Mouse (Mus musculus) MEL (cell line): Measurements from ENCODE around the gene Ccnk. TPM values are rescaled to one million over a fixed set of nuclear protein-coding genes. Genes with fewer than 3 reads are reported as not detected.

Source experiments
- DNase-seq: peaks from one replicate; pipeline ENCODE4 v3.0.0; 2011; ENCODE audit warnings: low read depth, low spot score
- H3K27ac ChIP-seq: 2 replicates; pipeline ENCODE4 v1.5.1; 2012; ENCODE audit warnings: low read depth, mild to moderate bottlenecking, control low read depth, low read length, moderate library complexity; ENCODE audit not compliant: control insufficient read depth
- H3K27me3 ChIP-seq, 2 experiments: fragments of 150-350 bp in 1 of 2; sonication (generic) in 1 of 2; 2 replicates each; pipeline ENCODE4 v1.6.1; 2012; ENCODE audit warnings: low read length in 2 of 2, mild to moderate bottlenecking in 2 of 2, improper control_type of control experiment in 1 of 2, moderate library complexity in 1 of 2; ENCODE audit not compliant: insufficient read depth in 2 of 2, control insufficient read depth in 1 of 2
- H3K36me3 ChIP-seq, 2 experiments: 2 replicates each; pipeline ENCODE4 v1.6.1; 2012 to 2014; ENCODE audit warnings: low read length in 2 of 2, improper control_type of control experiment in 1 of 2, inconsistent platforms in 1 of 2, mild to moderate bottlenecking in 1 of 2; ENCODE audit not compliant: insufficient read depth in 2 of 2, control insufficient read depth in 1 of 2
- H3K4me1 ChIP-seq, 2 experiments: fragments of 150-350 bp in 1 of 2; sonication (generic) in 1 of 2; 2 replicates each; pipeline ENCODE4 v1.6.1; 2012; ENCODE audit warnings: low read length in 2 of 2, improper control_type of control experiment in 1 of 2, mild to moderate bottlenecking in 1 of 2; ENCODE audit not compliant: insufficient read depth in 2 of 2, control insufficient read depth in 1 of 2
- H3K4me3 ChIP-seq, 2 experiments: fragments of 150-350 bp in 1 of 2; sonication (generic) in 1 of 2; 2 replicates each; pipeline ENCODE4 v1.5.1; 2012; ENCODE audit warnings: low read depth in 2 of 2, low read length in 2 of 2, mild to moderate bottlenecking in 2 of 2, moderate library complexity in 2 of 2, control low read depth in 1 of 2, improper control_type of control experiment in 1 of 2; ENCODE audit not compliant: control insufficient read depth in 1 of 2, insufficient read depth in 1 of 2
- H3K79me2 ChIP-seq: 2 replicates; pipeline ENCODE4 v1.6.1; 2012; ENCODE audit warnings: mild to moderate bottlenecking, low read length, moderate library complexity; ENCODE audit not compliant: control insufficient read depth, poor library complexity, insufficient read depth
- H3K9ac ChIP-seq: 2 replicates; pipeline ENCODE4 v1.6.1; 2012; ENCODE audit warnings: low read depth, mild to moderate bottlenecking, control low read depth, low read length, moderate library complexity; ENCODE audit not compliant: control insufficient read depth, poor library complexity, severe bottlenecking
- H3K9me3 ChIP-seq: fragments of 150-350 bp; sonication (generic); replicated peaks from 2 replicates; pipeline ENCODE4 v1.6.1; 2012; ENCODE audit warnings: mild to moderate bottlenecking, low read length, improper control_type of control experiment, moderate library complexity; ENCODE audit not compliant: insufficient read depth
- BHLHE40 ChIP-seq: IDR thresholded peaks from 2 replicates; pipeline ENCODE4 v1.6.1; 2012; ENCODE audit warnings: low read depth, mild to moderate bottlenecking, inconsistent platforms, low read length, improper control_type of control experiment, borderline replicate concordance
- CHD1 ChIP-seq: IDR thresholded peaks from 2 replicates; pipeline ENCODE4 v1.6.1; 2012; ENCODE audit warnings: low read depth, mild to moderate bottlenecking, inconsistent platforms, low read length, improper control_type of control experiment
- CHD2 ChIP-seq: IDR thresholded peaks from 2 replicates; pipeline ENCODE4 v1.6.1; 2011; ENCODE audit warnings: low read length, improper control_type of control experiment
- CTCF ChIP-seq, 3 experiments: IDR thresholded peaks in 2 of 3; conservative IDR thresholded peaks in 1 of 3; 2 replicates each; pipeline ENCODE4 v1.5.1; 2011 to 2012; ENCODE audit warnings: low read length in 3 of 3, low read depth in 2 of 3, mild to moderate bottlenecking in 2 of 3, improper control_type of control experiment in 1 of 3, inconsistent platforms in 1 of 3, mixed read lengths in 1 of 3, moderate library complexity in 1 of 3; ENCODE audit not compliant: control insufficient read depth in 1 of 3, insufficient read depth in 1 of 3, poor library complexity in 1 of 3, severe bottlenecking in 1 of 3
- ELF1 ChIP-seq: IDR thresholded peaks from 2 replicates; pipeline ENCODE4 v1.6.1; 2014; ENCODE audit warnings: low read depth, mild to moderate bottlenecking, inconsistent platforms, low read length, improper control_type of control experiment, moderate library complexity
- GABPA ChIP-seq: IDR thresholded peaks from 2 replicates; pipeline ENCODE4 v1.6.1; 2012; ENCODE audit warnings: low read depth, mild to moderate bottlenecking, inconsistent platforms, low read length, improper control_type of control experiment, moderate library complexity
- GATA1 ChIP-seq: IDR thresholded peaks from 2 replicates; pipeline ENCODE4 v1.6.1; 2011; ENCODE audit warnings: low read depth, low read length, improper control_type of control experiment
- HCFC1 ChIP-seq: IDR thresholded peaks from 2 replicates; pipeline ENCODE4 v1.6.1; 2012; ENCODE audit warnings: low read depth, mild to moderate bottlenecking, inconsistent platforms, low read length, improper control_type of control experiment, moderate library complexity
- MAFK ChIP-seq: IDR thresholded peaks from 2 replicates; pipeline ENCODE4 v1.6.1; 2011; ENCODE audit warnings: low read depth, mild to moderate bottlenecking, low read length, improper control_type of control experiment, borderline replicate concordance
- MAX ChIP-seq: IDR thresholded peaks from 2 replicates; pipeline ENCODE4 v1.6.1; 2011; ENCODE audit warnings: low read length, improper control_type of control experiment
- MAZ ChIP-seq: IDR thresholded peaks from 2 replicates; pipeline ENCODE4 v1.6.1; 2012; ENCODE audit warnings: low read depth, mild to moderate bottlenecking, inconsistent platforms, low read length, improper control_type of control experiment
- MXI1 ChIP-seq: IDR thresholded peaks from 2 replicates; pipeline ENCODE4 v1.6.1; 2011; ENCODE audit warnings: mild to moderate bottlenecking, low read depth, low read length, improper control_type of control experiment
- MYC ChIP-seq: IDR thresholded peaks from 2 replicates; pipeline ENCODE4 v1.6.1; 2011; ENCODE audit warnings: low read depth, mild to moderate bottlenecking, low read length, improper control_type of control experiment, moderate library complexity
- NELFE ChIP-seq: IDR thresholded peaks from 2 replicates; pipeline ENCODE4 v1.6.1; 2011; ENCODE audit warnings: low read depth, low read length, improper control_type of control experiment
- POLR2A ChIP-seq, 2 experiments: IDR thresholded peaks; 2 replicates each; pipeline ENCODE4 v1.6.1; 2011 to 2012; ENCODE audit warnings: low read length in 2 of 2, mild to moderate bottlenecking in 2 of 2, control low read depth in 1 of 2, improper control_type of control experiment in 1 of 2, low read depth in 1 of 2, moderate library complexity in 1 of 2; ENCODE audit not compliant: control insufficient read depth in 1 of 2, insufficient read depth in 1 of 2, poor library complexity in 1 of 2
- POLR2AphosphoS2 ChIP-seq: IDR thresholded peaks from 2 replicates; pipeline ENCODE4 v1.6.1; 2011; ENCODE audit warnings: low read length, improper control_type of control experiment
- POLR2AphosphoS5 ChIP-seq: IDR thresholded peaks from 2 replicates; pipeline ENCODE4 v1.6.1; 2012; ENCODE audit warnings: low read depth, borderline replicate concordance, mild to moderate bottlenecking, inconsistent platforms, low read length, moderate library complexity, mixed read lengths
- RAD21 ChIP-seq: IDR thresholded peaks from 2 replicates; pipeline ENCODE4 v1.6.1; 2011; ENCODE audit warnings: mild to moderate bottlenecking, low read depth, low read length, improper control_type of control experiment
- RCOR1 ChIP-seq: IDR thresholded peaks from 2 replicates; pipeline ENCODE4 v1.6.1; 2012; ENCODE audit warnings: low read depth, mild to moderate bottlenecking, inconsistent platforms, low read length, improper control_type of control experiment
- SIN3A ChIP-seq: IDR thresholded peaks from 2 replicates; pipeline ENCODE4 v1.6.1; 2012; ENCODE audit warnings: low read length, improper control_type of control experiment, inconsistent platforms
- TAL1 ChIP-seq: IDR thresholded peaks from 2 replicates; pipeline ENCODE4 v1.6.1; 2012; ENCODE audit warnings: mild to moderate bottlenecking, inconsistent platforms, low read length, moderate library complexity, mixed read lengths
- TBP ChIP-seq: IDR thresholded peaks from 2 replicates; pipeline ENCODE4 v1.8.0; 2011; ENCODE audit warnings: low read depth, low read length, improper control_type of control experiment
- UBTF ChIP-seq: IDR thresholded peaks from 2 replicates; pipeline ENCODE4 v1.6.1; 2012; ENCODE audit warnings: low read depth, mild to moderate bottlenecking, inconsistent platforms, low read length, improper control_type of control experiment, moderate library complexity, borderline replicate concordance; ENCODE audit not compliant: insufficient read depth
- USF1 ChIP-seq: IDR thresholded peaks from 2 replicates; pipeline ENCODE4 v1.6.1; 2014; ENCODE audit warnings: low read depth, mild to moderate bottlenecking, inconsistent platforms, low read length, improper control_type of control experiment, moderate library complexity
- USF2 ChIP-seq, 2 experiments: IDR thresholded peaks; 2 replicates each; pipeline ENCODE4 v1.6.1; 2011 to 2012; ENCODE audit warnings: improper control_type of control experiment in 2 of 2, low read length in 2 of 2, borderline replicate concordance in 1 of 2, inconsistent platforms in 1 of 2, low read depth in 1 of 2, mild to moderate bottlenecking in 1 of 2; ENCODE audit not compliant: insufficient read depth in 1 of 2
- ZKSCAN1 ChIP-seq: IDR thresholded peaks from 2 replicates; pipeline ENCODE4 v1.6.1; 2012; ENCODE audit warnings: low read depth, mild to moderate bottlenecking, inconsistent platforms, low read length, improper control_type of control experiment, moderate library complexity
- polyA plus RNA-seq, 2 experiments: library from polyadenylated mRNA; stranded (reverse) in 1 of 2; unstranded in 1 of 2; fragments of >175 nt in 1 of 2; fragments of >200 nt in 1 of 2; gene quantifications; 2 replicates each; pipeline versions ENCODE4 v1.2.1 to v1.2.4; 2012; ENCODE audit warnings: low replicate concordance in 2 of 2, low read depth in 1 of 2; ENCODE audit not compliant: insufficient read length in 2 of 2, insufficient read depth in 1 of 2, missing spikeins in 1 of 2
- total RNA-seq: library from RNA; depleted of rRNA; stranded (reverse); fragments of 300-350 nt; gene quantifications from 2 replicates; pipeline ENCODE4 v1.2.3, GENCODE M21; 2012

Ccnk gene
- total and polyA plus RNA-seq, 3 experiments, result 7.6 to 69.6 (median 62.8) TPM

DNA sequence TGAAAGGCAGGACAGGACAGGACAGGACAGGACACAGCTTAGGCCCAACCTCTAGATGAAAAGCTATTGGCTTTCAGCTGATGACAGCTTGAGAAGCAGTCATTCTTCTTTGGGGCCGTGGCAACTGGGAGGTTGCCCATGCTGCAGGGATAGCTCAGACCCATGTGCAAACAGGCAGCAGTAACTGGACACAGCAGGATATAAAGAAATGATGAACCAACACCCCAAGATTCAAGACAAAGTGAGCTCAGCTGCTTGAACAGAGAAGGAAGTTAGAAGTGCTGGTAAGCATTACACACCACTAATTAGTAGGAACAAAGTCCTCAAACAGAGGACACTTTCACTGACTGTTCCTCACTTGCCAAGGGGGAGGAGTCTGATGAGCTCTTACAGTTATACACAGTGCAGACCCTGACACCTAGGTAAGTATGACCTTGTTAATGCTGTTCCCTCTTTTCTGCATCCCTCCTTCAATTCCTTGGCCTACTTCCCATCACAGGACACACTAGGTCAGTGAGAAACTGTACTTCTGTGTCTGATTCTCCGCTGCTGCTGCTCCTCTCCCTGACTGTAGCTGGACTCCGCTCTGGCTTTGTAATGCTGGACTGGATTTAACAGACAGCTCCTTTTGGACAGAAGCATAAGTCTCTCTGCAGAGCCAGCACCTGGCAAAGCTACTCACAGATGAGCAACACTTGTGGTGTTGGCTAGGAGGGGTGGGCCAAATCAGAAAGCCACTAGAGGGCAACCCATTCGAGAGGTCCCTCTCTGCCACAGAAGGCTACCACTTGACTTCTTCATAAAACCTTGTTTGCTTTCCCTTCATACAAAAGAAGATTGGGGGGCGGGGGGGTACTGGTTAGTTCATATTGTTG lies 35.5 kb upstream of the Ccnk start:
- Histone ChIP-seq H3K27ac (no peak overlapping the region), H3K36me3 (peaks cover 0 to 3% of the 10 kb centered on the region in 2 experiments; a peak in 3 of 4 replicates)
- TF ChIP-seq USF1, result no peak
- TF ChIP-seq MYC, result no peak
- no peak for TF ChIP-seq HCFC1
- TF ChIP-seq RAD21, result no peak
- TF ChIP-seq GABPA, result no peak
- no peak for TF ChIP-seq USF2 (IDR thresholded peaks at IDR 0.05; ENCODE audit: borderline replicate concordance in 1 of 2, insufficient read depth in 1 of 2, low read depth in 1 of 2, low read length in 2 of 2)
- no peak for TF ChIP-seq POLR2AphosphoS2
- no peak for TF ChIP-seq CHD2
- TF ChIP-seq MAX, result no peak
- TF ChIP-seq TBP, result no peak
- no peak for TF ChIP-seq POLR2AphosphoS5
- no peak for TF ChIP-seq BHLHE40
- TF ChIP-seq NELFE, result no peak
- TF ChIP-seq MXI1, result no peak
- TF ChIP-seq CHD1, result no peak
- no peak for TF ChIP-seq ELF1
- no peak for TF ChIP-seq SIN3A
- no peak for TF ChIP-seq UBTF
- TF ChIP-seq GATA1, result no peak
- no peak for TF ChIP-seq MAZ
- TF ChIP-seq, all 39 proteins: peak for 0

DNA sequence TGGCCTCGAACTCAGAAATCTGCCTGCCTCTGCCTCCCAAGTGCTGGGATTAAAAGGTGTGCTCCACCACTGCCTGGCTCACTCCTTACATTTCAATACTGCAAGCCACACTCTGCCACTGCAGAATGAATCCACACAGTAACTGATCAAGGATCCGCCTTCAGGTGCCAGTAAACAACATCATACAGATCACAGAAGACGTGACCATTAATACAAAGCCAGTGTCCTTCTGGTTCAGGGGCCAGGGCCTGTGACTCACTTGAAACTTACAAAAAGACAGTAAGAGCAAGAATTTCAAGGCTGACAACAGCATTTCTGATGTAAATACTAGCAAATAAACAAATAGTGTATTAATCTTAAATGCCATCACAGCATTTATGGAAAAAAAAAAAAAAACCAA lies 34.2 kb upstream of the Ccnk start:
- no peak overlapping the region for H3K9ac ChIP-seq
- no peak overlapping the region for H3K27ac ChIP-seq
- TF ChIP-seq TAL1 (no peak), ZKSCAN1 (no peak), CTCF (IDR thresholded peaks at IDR 0.05 in 2 of 3, conservative IDR thresholded peaks at IDR 0.05 in 1 of 3; ENCODE audit: control insufficient read depth in 1 of 3, insufficient read depth in 1 of 3, low read depth in 2 of 3, low read length in 3 of 3, poor library complexity in 1 of 3, severe bottlenecking in 1 of 3) (no peak), GATA1 (no peak), POLR2A (IDR thresholded peaks at IDR 0.05; ENCODE audit: control insufficient read depth in 1 of 2, insufficient read depth in 1 of 2, low read depth in 1 of 2, low read length in 2 of 2, poor library complexity in 1 of 2) (no peak), MXI1 (no peak), RCOR1 (no peak), UBTF (no peak), BHLHE40 (no peak), SIN3A (no peak), MAFK (no peak), POLR2AphosphoS2 (no peak)
- no peak for DNase-seq
- H3K9me3 ChIP-seq, result no peaks in the 10 kb centered on the region
- peaks cover 0 to 5% of the 10 kb centered on the region in 2 experiments; a peak in 3 of 4 replicates for H3K36me3 ChIP-seq
- no peaks in the 10 kb centered on the region for H3K27me3 ChIP-seq
- no peak overlapping the region for H3K4me3 ChIP-seq
- peaks cover 0 to 3% of the 10 kb centered on the region in 2 experiments; a peak in 1 of 4 replicates for H3K4me1 ChIP-seq
- no peaks in the 10 kb centered on the region for H3K79me2 ChIP-seq

More for the DNA sequence above, 35.5 kb upstream of the Ccnk start:
- no peaks in the 10 kb centered on the region for H3K9me3 ChIP-seq
- H3K27me3 ChIP-seq, result no peaks in the 10 kb centered on the region
- peaks cover 0 to 3% of the 10 kb centered on the region in 2 experiments; a peak in 1 of 4 replicates for H3K4me1 ChIP-seq
- H3K79me2 ChIP-seq, result no peaks in the 10 kb centered on the region
- peak; percentile 17 for DNase-seq
- H3K4me3 ChIP-seq, result no peak overlapping the region
- no peak overlapping the region for H3K9ac ChIP-seq
